Mouse (Mus musculus): ENCODE measurements around the gene Rras2.

Gene Rras2

DNA sequence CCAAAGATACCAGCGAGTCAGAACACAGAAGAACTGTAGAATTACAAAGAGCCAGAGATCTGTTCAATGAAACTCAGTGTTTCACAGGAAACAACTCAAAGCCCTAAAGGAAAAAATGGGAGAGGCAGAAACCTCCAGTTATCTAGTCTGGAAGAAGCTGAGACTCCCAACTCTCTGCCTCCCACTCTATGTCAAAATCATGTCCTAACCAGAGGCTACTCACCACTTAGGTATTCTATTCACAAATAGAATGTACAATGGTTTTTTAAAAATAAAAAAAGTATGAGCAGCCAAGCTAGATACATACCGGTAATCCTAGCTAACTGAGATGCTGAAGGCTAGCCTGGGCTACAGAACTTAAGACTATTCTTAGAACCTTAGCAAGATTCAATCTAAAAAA is 3.3 kb downstream of the Rras2 start:
- no peak for DNase-seq (ENCODE audit: low spot score)

DNA sequence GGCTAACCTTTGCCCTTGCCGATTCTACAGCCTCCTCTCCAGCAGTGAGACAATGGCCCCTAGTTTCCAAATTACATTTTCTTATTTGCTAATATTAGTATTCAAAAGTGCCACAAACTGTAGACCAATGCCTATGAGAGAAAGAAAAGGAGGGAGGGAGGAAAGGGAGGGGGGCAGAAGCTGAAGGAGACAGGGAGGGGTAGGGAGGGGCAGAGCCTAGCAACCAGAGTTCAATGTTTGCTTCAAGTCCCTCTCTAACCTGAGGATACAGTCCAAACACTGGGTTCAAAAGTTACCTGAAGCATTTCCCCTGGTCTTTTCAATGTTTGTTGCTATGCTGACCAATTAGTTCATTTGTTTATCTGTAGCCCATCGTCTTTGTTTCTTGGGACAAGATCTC is 7.1 kb downstream of the Rras2 start:
- DNase-seq (ENCODE audit: low spot score), result no peak

DNA sequence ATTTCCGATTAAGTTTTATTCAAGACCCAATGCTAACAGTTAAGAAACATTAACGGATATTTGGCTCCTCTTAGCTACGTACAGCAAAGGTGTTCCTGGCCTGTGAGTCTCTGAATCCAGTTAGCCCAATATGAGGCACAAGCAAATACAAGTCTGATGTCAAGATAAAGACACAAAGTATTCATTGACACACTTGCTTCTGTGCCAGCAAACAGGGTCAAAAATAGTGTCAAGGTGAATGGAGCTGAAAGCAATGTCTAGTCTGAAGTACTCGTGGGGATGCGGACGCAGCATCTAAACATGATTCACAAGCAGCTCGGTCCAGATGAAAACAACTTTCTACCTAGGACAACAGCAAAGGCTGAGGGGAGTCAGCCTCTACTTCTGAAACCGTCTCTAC is 11.7 kb downstream of the Rras2 start:
- DNase-seq (ENCODE audit: low spot score), result no peak

DNA sequence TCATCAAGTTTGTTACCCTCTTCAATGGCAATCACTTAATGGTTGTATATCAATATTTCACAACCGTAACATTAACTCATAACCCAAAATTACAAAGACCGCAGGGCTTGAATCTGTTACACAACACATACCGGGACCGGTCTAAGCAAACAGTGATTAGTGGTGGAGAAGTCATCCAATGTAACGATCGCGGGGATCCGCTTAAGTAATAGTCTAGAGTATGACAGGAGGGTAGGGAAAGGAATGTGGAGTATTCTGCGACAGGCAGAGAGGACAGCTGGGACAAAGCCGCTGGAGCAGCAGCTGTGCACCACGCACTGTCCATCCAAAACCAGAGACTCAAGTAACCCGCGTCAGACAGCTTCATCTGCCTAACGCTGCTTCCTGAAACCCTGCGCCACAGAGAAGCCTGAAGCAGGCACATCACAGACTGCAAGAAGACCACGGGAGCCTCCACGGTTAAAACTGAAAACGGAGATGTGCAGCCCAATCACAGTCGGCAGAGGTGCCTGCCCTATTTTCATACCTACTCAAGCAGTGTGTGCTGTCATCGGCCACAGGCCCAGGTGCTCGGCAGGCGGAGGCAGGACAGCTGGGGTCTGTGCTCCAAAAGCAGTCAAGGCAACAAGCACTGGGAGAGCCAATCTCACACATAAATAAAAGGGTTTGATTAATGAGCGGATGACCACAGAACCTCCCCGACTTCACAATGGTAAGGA is 13.8 kb downstream of the Rras2 start:
- DNase-seq (ENCODE audit: low spot score), result no peak

DNA sequence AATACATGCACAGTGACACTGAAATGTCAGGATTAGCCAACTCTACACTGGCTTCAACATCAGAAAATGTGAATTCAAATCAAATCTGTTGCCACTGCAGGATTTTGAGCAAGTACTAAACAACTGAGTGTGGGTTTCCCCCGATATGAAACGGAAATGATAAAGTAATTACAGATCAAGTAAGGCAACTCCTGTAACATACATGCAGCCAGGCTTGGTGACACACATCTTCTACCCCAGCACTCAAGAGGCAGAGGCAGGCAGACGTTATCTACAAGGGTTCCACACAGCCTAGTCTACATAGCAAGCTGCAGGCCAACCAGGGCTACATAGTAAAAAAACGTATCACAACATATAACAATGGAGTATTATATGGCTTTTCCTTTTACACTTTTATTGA is 14.4 kb downstream of the Rras2 start:
- DNase-seq (ENCODE audit: low spot score), result no peak

DNA sequence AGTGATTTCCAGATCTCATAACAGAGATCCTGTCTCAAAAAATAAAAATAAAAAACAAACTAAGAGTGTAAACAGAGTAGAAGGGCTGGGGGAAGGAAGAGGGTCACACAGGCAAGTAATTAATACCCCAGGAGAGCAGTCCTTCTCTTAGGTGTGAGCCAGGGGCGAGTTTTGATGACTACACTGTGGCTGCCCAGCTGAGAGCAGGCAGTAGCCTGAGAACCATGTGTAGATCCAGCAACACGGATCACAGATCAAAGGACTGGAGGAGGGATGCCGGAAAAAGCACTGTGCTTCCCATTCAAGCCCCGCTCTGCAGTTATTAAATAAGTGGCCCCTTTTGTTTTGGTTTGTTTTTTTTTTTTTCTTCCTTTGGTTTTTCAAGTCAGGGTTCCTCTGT is 15.0 kb downstream of the Rras2 start:
- DNase-seq (ENCODE audit: low spot score), result no peak

DNA sequence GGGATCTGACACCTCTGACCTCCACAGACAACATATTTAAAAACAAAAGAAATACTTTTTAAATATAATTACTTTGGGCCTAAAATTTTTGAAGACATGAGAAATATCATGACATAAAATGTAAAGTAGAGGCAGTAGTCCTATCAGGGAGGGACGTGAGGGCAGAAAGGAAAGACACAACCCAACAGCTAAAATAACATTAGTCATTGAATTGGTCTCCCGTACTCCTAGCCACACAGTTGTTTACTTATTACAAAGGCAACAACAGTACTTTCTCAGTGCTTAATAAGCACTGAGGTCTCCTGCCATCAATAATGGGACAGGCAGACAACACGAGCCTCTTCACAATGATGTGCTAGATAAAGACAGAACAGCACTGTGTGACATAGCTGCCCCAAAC is 16.2 kb downstream of the Rras2 start:
- DNase-seq (ENCODE audit: low spot score), result no peak

DNA sequence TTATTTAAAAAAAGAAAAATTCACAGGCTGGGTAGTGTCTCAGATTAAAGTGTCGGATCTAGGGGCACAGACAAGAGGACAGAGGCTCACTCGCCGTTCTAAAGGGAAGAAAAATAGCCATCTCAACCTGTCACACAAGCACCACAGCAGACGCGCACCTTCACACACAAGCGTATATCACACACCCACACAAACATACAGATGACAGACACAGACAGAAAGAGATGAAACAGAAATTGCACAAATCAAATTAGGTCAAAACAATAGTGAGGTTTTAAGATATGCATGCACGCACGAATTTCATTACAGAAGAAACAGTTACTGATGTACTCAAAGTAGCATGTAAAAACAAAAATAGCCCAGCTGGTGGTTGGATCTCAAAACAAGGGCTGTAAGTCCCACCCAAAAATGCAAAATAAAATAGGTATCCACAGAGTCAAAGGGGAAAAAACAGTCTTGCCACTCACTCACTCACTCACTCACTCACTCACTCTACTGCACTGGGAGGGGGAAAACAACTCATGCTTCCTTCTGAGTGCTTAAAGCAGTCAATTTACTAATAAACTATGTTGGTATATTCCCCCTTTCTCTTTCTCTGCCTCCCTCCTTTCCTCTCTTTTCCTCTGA is 23.9 kb downstream of the Rras2 start:
- DNase-seq (ENCODE audit: low spot score), result no peak

DNA sequence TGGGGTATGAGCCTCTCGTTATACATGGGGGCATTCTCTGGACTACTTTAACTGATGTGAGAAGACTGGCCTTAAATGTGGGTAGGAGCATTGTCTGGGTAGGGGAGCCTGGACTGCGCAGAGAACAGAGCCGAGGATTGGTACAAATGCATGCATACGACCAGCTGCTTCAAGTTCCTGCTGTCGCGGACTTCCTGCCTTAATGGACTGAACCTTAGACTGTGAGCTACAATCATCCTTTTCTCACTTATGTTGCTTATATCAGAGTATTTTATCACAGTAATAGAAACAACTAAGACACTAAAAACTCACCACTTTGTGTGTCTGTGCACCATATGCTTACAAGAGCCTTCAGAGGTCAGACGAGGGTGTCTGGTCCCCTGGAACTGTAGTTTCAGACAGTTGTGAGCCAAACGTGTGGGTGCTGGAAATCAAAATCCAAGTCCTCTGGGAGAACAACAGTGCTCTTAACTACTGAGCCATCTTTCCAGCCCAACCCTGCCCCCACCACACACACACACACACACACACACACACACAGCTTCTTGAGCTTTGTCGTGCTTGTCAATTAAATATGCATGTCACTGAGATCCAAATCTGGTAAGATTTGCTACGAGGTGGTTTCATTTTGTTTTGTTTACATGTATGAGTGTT is 26.6 kb downstream of the Rras2 start:
- no peak for DNase-seq (ENCODE audit: low spot score)

DNA sequence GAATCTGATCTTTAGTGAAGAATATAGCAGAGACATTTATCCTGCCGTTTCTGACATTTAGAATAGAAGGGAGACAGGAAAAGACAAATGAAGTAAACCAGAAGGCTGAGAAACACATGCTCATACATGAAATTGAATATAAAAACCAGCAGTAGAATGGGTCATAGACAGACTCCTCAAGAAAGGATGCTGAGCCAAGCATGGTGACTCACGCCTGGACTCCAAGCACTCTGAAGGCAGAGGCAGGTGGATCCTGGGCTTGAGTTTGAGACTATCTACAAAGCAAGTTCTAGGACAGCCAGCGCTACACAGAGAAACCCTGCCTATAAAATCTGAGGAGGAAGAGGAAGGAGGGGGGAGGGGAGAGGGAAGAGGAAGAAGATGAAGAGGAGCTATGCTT is 27.4 kb downstream of the Rras2 start:
- DNase-seq (ENCODE audit: low spot score), result no peak

DNA sequence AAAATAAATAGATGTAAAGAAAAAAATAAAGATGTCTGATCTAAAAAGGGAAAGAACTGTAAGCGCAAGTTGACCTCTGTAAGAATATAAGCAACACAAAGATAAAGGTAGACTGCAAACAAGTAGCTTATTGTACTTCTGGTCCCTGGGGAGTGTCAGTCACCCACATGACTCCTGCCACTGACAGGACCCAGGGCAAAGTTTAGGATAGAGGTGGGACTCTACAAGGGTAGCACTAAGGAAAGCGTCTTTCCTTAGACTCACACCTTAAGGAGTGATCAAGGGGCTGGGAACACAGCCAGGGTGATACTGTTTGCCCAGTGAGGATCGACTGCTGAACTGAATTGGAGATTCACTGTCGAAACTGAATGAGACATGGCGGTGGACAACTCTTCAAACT is 28.7 kb downstream of the Rras2 start:
- DNase-seq (ENCODE audit: low spot score), result no peak

DNA sequence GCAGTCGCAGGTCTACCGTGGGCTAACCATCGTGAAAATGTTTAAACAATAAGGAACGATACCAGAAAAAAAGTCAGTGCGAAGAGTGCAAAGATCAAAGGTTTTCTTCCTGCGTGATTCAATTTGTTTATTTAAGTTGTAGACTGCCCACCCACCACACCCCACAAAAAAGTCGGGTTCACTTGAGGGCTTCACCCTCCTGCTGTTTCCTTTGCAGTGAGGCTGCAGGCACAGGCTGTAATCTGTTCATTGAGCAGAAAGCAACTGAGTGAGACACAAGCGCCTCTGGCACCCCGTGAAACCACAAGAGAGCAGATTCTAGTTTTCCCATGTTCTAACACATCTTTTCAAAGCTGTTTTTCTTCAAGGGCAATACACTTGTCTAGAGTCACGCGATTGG is 29.6 kb downstream of the Rras2 start:
- DNase-seq (ENCODE audit: low spot score), result no peak

DNA sequence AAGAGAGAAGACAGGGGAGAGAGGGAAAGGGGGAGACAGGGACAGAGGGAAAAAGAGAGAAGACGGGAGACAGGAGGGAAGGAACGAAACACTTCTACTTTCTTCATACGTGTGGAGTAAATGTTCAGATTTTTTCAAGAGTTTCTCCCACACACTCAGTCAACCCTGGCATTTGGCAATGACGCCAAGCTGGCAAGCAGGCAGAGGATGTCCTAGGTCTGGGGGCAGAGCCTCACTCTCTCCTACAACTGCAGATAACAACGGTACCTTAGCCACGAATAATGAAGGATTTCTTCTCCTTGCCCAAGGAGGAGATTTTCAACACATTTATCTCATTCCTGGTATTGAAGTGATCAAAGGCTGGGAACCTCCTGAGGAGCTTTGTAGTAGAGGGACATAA is 30.2 kb downstream of the Rras2 start:
- no peak for DNase-seq (ENCODE audit: low spot score)

DNA sequence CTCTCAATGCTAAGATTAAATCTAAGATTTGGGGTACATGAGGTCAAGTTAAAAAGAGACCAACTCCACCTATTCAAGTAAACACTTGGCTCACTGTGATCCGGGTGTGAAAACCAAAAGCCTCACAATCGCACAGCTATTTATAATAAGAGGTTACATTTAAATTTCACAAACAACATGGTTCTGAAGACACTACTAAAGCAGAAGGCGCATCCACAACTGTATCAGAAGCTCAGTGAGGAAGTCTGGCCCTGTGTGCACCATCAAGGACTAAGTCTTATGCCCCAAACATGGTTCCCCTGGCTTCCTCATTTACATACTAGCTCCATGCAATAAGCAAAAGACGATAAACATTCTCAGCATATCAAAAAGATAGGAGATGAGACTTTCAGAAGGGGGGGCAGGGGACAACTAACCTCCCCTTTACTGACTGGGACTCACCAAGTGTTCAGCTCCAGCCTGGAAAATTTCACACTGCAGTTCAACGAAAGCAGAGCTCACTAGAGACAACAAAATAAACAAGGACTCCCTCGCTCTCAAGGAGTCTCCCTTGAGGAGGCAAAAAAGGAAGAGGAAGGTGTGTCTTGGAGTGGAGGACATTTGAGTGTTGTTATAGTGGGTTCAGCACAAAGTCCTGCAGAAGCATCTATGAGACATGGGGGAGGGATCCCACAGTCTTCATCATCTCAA is 31.4 kb downstream of the Rras2 start:
- no peak for DNase-seq (ENCODE audit: low spot score)

DNA sequence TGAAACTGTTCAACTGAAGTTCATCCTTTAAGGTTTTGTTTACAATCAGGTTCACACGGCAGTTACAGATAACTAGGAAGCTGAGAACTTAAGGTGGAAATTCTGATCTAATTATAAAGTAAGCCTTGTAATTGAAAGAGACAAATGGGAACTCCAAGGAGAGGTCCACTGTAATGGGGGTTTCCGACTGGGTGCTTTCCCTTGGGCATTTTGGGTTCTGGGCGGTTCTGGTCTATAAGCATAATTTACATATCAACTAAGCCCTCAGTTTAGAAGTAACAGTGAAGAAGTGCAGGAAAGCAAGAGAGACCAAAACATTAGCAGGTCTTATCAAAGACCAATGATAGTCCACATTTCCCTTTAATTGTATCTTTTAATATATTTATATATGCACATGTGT is 33.8 kb downstream of the Rras2 start:
- DNase-seq (ENCODE audit: low spot score), result no peak

DNA sequence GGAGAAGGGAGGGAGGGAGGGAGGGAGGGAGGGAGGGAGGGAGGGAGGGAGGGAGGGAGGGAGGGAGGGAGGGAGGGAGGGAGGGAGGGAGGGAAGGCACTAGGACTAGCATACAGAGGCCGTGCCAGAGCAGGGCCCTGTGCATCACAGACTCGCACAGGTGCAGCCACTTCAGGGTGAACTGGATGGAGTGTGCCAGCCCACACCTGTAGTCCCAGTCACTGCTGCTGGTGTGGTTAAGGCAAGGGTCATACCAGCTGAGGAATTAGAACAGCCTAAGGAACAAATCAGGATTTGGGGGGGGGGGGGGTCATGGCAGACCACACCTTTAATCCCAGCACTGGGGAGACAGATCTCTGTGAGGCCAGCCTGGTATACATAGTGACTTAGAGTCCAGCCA is 34.5 kb downstream of the Rras2 start:
- DNase-seq (ENCODE audit: low spot score), result no peak

DNA sequence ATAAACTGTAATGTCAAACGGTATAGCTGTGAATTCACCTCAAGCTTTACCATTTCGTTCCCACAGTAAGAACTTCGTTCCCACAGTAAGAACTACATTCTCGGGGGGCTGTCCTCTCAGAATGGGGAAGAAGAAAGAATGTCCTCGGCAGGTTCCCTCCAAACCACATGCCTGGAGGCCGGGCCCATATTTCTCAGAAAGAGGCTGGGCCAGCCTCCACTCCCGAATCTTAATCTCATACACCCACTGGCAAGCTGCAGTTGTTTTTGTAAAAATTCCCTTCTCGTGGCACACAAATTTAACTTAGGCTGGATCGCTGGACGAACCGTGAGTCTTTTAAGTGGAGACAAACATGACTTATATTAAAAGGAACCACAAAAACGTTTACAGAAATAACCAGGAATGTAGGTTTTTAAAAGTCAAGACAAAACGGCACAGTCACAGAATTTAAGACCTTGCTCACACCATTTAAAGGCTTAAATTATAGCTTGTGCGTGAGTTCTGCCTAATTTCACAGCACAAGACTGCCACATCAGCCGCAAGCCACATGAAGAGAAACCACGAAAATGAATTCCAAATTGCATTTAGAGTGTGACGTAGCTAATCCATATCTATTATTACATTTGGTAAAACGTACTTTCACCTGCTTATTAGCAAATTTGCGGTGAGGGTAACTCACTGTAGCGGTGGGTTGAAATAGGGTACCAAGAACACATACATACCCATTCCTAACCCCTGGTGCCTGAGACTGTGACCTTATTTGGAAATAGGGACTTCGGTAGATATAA is 35.8 kb downstream of the Rras2 start:
- no peak for DNase-seq (ENCODE audit: low spot score)

DNA sequence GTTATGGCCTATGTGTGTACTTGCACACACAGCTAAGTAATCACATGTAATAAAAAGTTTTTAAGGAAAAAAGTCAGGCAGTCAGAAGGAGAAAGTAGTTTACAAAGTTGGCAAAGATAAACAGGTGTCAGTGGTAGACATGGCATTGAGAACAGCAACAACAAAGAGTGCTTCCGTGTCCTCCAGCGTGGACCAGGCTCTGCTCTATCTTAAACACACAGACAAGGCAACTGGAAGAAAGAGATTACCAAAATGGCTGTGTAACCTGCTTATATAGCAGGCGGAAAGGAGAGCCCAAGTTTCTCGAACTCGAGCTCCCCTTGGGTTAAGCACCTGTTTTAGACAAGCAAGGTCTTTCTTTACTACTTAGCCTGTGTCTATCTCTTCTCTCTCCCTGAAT is 37.3 kb downstream of the Rras2 start:
- peak; percentile 15 for DNase-seq (ENCODE audit: low spot score)

DNA sequence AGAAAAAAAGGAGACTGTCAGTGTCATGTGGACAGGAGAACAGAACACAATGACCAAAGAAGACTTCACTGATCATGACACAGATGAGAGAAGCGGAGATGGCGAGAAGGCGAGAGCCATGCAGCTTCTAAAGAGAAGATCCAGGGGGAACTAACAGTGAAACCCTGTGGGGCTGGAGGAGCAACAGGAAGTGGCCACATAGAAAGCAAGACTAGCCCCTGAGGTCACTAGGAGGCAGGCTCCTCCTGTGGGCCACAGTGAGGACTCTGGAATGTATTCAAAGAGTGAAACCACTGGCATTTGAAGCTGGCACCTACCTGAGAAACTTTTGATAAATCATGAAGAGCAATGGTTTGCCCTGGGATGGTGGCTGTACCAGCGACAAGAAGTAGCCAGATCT is 38.2 kb downstream of the Rras2 start:
- no peak for DNase-seq (ENCODE audit: low spot score)

DNA sequence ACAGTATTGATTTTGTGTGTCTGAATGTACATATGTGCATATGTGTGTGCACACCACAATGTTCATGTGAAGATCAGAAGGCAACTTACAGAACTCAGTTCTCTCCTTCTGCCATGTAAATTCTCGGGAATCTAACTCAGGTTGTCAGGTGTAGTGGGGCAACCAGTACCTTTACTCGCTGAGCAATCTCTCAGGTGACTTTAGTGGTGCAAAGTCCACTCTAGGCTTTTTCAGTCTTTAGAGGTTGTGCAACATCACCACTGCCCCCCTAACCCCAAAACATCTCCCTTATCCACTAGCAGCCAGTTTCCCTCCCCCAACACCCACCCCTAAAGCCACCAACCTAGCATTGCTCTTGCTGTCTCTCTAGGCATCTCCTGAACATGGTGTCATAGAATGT is 43.0 kb downstream of the Rras2 start:
- DNase-seq (ENCODE audit: low spot score), result no peak

DNA sequence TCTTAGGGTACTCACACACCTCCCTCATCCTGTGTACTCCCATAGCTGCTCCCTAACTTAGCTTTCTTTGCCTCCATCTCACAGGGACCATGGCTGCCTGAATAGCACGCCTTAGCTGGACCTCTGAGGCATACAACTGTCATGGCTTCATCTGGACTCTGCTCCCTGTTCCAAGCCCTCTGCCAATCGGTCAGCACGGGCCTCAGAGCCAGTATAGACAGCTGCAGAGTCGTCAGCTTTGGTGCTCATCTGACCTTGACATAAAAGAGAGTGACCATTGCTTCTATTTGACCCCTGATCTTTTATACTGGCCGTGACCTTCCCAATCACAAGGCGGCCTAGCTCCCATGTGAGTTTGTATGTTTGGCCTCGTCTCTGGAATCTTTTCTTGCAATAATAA is 43.4 kb downstream of the Rras2 start:
- no peak for DNase-seq (ENCODE audit: low spot score)

DNA sequence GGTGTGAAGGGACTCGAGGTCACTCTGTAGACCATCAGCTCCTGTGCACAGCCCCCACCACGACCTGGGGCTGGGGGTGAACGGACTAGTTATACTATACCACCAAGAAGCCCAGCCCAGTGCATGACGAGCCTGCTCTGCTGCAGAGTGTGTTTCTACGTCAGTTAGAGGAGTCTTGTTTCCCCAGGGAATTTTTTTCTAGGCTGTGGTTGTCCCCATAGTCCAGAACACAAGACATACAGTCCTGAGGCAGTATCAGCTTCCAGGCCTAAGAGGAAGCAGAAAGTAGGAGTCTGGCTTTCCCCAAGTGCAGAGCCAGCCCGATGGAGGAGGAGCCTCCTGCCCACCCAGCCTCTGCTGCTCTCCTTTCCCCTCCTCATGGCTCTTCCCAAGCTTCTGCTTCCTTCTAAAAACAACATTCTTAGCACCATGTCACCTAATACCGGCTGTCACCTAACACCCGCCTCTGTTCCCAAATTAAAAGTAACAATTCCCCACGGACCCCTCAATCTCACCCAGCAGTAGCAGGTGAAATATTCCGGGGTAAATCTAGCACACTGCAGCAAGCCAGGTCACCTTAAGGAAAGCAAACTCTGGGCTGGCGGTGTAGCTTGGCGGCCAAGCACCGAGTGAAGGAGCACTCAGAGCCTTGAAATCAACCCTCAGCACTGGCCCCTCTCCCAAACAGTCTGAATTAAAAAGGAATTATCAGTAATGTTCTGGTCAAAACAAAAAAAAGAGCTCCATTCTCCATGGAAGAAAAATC is 45.5 kb downstream of the Rras2 start:
- DNase-seq (ENCODE audit: low spot score), result no peak
